Mouse (Mus musculus) ES-E14 (cell line): Measurements from ENCODE around the gene Tspo. TPM values are rescaled to one million over a fixed set of nuclear protein-coding genes. Genes with fewer than 3 reads are reported as not detected.

ENCODE experiments used
- DNase-seq: peaks from one replicate; pipeline ENCODE4 v3.0.0-alpha.2; 2013; ENCODE audit warnings: low read depth, low spot score
- H3K27ac ChIP-seq: 2 replicates; pipeline ENCODE4 v1.5.1; 2012; ENCODE audit warnings: low read depth, mild to moderate bottlenecking, low read length, moderate library complexity, mixed read lengths; ENCODE audit not compliant: poor library complexity, insufficient read depth, severe bottlenecking
- H3K36me3 ChIP-seq: 2 replicates; pipeline ENCODE4 v1.6.1; 2012; ENCODE audit warnings: mild to moderate bottlenecking, low read length, moderate library complexity, mixed read lengths; ENCODE audit not compliant: control insufficient read depth, poor library complexity, insufficient read depth, severe bottlenecking
- H3K4me1 ChIP-seq, 2 experiments: fragments of 150-350 bp in 1 of 2; sonication (generic) in 1 of 2; 2 replicates each; pipeline ENCODE4 v1.6.1; 2012; ENCODE audit warnings: low read length in 2 of 2, mild to moderate bottlenecking in 1 of 2, mixed read lengths in 1 of 2; ENCODE audit not compliant: control insufficient read depth in 2 of 2, insufficient read depth in 2 of 2, poor library complexity in 1 of 2
- H3K4me3 ChIP-seq, 2 experiments: fragments of 150-350 bp in 1 of 2; sonication (generic) in 1 of 2; 2 replicates each; pipeline ENCODE4 v1.5.1; 2012; ENCODE audit warnings: low read length in 2 of 2, low read depth in 1 of 2, mild to moderate bottlenecking in 1 of 2, mixed read lengths in 1 of 2; ENCODE audit not compliant: insufficient read depth in 1 of 2, poor library complexity in 1 of 2, severe bottlenecking in 1 of 2
- H3K9ac ChIP-seq: 2 replicates; pipeline ENCODE4 v1.6.1; 2012; ENCODE audit warnings: low read depth, mild to moderate bottlenecking, low read length, mixed read lengths; ENCODE audit not compliant: poor library complexity, insufficient read depth, severe bottlenecking
- H3K9me3 ChIP-seq: fragments of 150-350 bp; sonication (generic); 2 replicates; pipeline ENCODE4 v1.6.1; 2012; ENCODE audit warnings: low read depth, mild to moderate bottlenecking, low read length; ENCODE audit not compliant: control insufficient read depth, insufficient read depth
- CHD2 ChIP-seq: IDR thresholded peaks from 2 replicates; pipeline ENCODE4 v1.6.1; 2014; ENCODE audit warnings: mild to moderate bottlenecking, low read depth, low read length, inconsistent platforms
- HCFC1 ChIP-seq: IDR thresholded peaks from 2 replicates; pipeline ENCODE4 v1.6.1; 2012; ENCODE audit warnings: low read length, inconsistent platforms, borderline replicate concordance; ENCODE audit not compliant: insufficient read depth
- MAFK ChIP-seq: IDR thresholded peaks from 2 replicates; pipeline ENCODE4 v1.6.1; 2014; ENCODE audit warnings: mild to moderate bottlenecking, low read depth, low read length, inconsistent platforms; ENCODE audit not compliant: insufficient read depth
- ZC3H11A ChIP-seq: IDR thresholded peaks from 2 replicates; pipeline ENCODE4 v1.6.1; 2012; ENCODE audit warnings: low read depth, mild to moderate bottlenecking, inconsistent platforms, low read length, borderline replicate concordance
- ZNF384 ChIP-seq: IDR thresholded peaks from 2 replicates; pipeline ENCODE4 v1.6.1; 2012; ENCODE audit warnings: low read depth, low read length, inconsistent platforms
- in situ Hi-C, 2 experiments: fragments of 600-800 bp; cut with MboI; formaldehyde crosslinking; loops; one replicate each; pipeline ENCODE4 v1.15.1; 2025; ENCODE audit warnings: low sequenced_read_pairs in 2 of 2, inconsistent platforms in 1 of 2; ENCODE audit not compliant: unreplicated experiment in 2 of 2
- total RNA-seq: library from RNA; depleted of rRNA; stranded (reverse); fragments of 300-350 nt; gene quantifications from 2 replicates; pipeline ENCODE4 v1.2.3, GENCODE M21; 2012

Gene Tspo
- total RNA-seq, 1 experiment: 43.4 TPM

DNA sequence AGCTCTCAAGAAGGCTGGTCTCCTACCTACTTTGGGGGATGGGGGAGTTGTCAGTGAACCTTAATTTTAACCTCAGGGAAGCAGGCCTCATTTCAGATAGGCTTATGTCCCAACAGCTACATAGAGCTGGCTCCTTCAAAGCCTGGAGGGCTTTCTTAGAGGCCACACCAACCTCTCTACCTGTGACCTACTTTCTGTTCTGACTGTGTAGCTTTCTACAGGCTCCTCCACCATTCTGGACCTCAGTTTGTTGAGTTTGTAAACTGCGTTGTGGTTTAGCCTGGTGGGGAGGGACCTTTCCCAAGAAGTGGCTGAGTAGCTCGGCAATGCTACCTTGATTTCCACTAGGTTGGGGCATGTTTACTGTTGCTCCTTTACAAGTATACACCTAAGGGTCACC lies 35.6 kb upstream of the Tspo start:
- H3K9me3 ChIP-seq: no peaks in the 10 kb centered on the region
- no peak overlapping the region for H3K27ac ChIP-seq
- DNase-seq: no peak
- H3K4me1 ChIP-seq: peaks cover 3 to 8% of the 10 kb centered on the region in 2 experiments
- in situ Hi-C loops: no loop called here
- no peak overlapping the region for H3K9ac ChIP-seq
- H3K4me3 ChIP-seq: no peak overlapping the region
- no peaks in the 10 kb centered on the region; the same call in 1 of the 2 replicates for H3K36me3 ChIP-seq
- no peak for TF ChIP-seq ZNF384
- TF ChIP-seq ZC3H11A: no peak
- no peak for TF ChIP-seq MAFK

GRCm38 (mm10) chr15:83528892-83529291 lies 34.5 kb upstream of the Tspo start:
- peaks cover 3 to 14% of the 10 kb centered on the region in 2 experiments for H3K4me1 ChIP-seq
- in situ Hi-C loops: no loop called here
- DNase-seq: no peak

GRCm38 (mm10) chr15:83529765-83530164 lies 33.6 kb upstream of the Tspo start:
- TF ChIP-seq CHD2 (no peak), ZC3H11A (no peak), HCFC1 (no peak), MAFK (no peak), ZNF384 (no peak)
- no peak for DNase-seq
- H3K36me3 ChIP-seq: no peaks in the 10 kb centered on the region; the same call in 1 of the 2 replicates
- H3K9ac ChIP-seq: no peak overlapping the region
- no peak overlapping the region; a peak in 1 of 4 replicates for H3K4me3 ChIP-seq
- in situ Hi-C loops: no loop called here
- no peaks in the 10 kb centered on the region for H3K9me3 ChIP-seq
- peaks cover 3 to 19% of the 10 kb centered on the region in 2 experiments for H3K4me1 ChIP-seq
- H3K27ac ChIP-seq: no peak overlapping the region

More at GRCm38 (mm10) chr15:83528892-83529291, 34.5 kb upstream of the Tspo start:
- no peak for TF ChIP-seq ZC3H11A
- no peak for TF ChIP-seq MAFK
- no peak for TF ChIP-seq ZNF384
- TF ChIP-seq HCFC1: no peak
- no peak for TF ChIP-seq CHD2
- no peak overlapping the region for H3K27ac ChIP-seq
- no peak overlapping the region for H3K4me3 ChIP-seq
- no peak overlapping the region for H3K9ac ChIP-seq
- no peaks in the 10 kb centered on the region for H3K9me3 ChIP-seq
- no peaks in the 10 kb centered on the region; the same call in 1 of the 2 replicates for H3K36me3 ChIP-seq

DNA sequence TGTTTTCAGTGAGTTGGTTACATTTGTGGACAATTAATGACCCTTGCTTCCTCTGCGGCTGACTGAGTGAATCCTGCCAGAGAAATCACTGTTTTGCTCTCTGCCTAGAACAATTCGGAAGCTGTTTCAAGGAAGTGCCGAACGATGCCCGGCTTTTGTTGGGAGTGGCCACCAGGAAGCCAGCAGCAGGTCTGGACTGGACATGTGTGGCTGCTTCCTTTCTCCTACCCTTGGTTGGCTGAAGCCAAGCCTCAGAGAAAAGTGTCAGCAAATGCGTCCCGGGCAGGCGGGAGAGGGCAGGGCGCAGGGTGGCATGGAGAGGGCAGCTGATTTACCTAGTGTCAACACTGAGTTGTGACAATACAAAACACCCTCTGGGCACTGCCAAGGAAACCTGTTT lies 33.2 kb upstream of the Tspo start:
- no peak overlapping the region for H3K27ac ChIP-seq

DNA sequence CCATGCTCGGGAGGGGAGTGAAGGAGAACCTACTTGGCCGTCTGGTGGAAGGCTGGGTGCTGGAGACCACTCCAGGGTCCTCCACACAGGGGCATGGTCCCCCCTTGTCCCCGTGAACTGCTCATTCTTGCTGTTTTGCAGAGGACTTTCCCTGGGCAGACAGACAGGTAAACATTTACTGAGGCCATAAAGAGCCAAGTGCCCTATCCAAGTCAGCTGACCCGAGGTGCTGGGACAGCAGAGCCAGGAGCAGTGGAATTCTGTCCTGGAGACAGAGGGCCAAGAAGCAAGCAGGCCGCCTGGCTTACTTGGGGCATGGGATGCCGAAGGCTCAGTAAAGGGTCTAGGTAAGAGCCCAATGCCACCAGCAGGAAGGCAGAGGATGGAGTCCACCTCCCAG lies 32.7 kb upstream of the Tspo start:
- DNase-seq: no peak
- no peak for TF ChIP-seq ZNF384
- no peak for TF ChIP-seq HCFC1
- TF ChIP-seq MAFK: no peak
- no peak for TF ChIP-seq CHD2
- TF ChIP-seq ZC3H11A: no peak
- Histone ChIP-seq H3K4me3 (no peak overlapping the region), H3K4me1 (peaks cover 10 to 26% of the 10 kb centered on the region in 2 experiments), H3K9me3 (no peaks in the 10 kb centered on the region), H3K27ac (no peak overlapping the region), H3K36me3 (no peaks in the 10 kb centered on the region; the same call in 1 of the 2 replicates), H3K9ac (no peak overlapping the region)
- in situ Hi-C loops: no loop called here

More for the DNA sequence above, 33.2 kb upstream of the Tspo start:
- in situ Hi-C loops: no loop called here
- Histone ChIP-seq H3K36me3 (no peaks in the 10 kb centered on the region; the same call in 1 of the 2 replicates), H3K9ac (no peak overlapping the region; the same call in 1 of the 2 replicates), H3K9me3 (no peaks in the 10 kb centered on the region), H3K4me1 (peaks cover 8 to 24% of the 10 kb centered on the region in 2 experiments), H3K4me3 (no peak overlapping the region)
- DNase-seq: no peak
- TF ChIP-seq ZNF384 (no peak), HCFC1 (no peak), ZC3H11A (no peak), CHD2 (no peak), MAFK (no peak)
